8 mouse cellular contexts compared by ENCODE assay signal in the genomic region with DNA sequence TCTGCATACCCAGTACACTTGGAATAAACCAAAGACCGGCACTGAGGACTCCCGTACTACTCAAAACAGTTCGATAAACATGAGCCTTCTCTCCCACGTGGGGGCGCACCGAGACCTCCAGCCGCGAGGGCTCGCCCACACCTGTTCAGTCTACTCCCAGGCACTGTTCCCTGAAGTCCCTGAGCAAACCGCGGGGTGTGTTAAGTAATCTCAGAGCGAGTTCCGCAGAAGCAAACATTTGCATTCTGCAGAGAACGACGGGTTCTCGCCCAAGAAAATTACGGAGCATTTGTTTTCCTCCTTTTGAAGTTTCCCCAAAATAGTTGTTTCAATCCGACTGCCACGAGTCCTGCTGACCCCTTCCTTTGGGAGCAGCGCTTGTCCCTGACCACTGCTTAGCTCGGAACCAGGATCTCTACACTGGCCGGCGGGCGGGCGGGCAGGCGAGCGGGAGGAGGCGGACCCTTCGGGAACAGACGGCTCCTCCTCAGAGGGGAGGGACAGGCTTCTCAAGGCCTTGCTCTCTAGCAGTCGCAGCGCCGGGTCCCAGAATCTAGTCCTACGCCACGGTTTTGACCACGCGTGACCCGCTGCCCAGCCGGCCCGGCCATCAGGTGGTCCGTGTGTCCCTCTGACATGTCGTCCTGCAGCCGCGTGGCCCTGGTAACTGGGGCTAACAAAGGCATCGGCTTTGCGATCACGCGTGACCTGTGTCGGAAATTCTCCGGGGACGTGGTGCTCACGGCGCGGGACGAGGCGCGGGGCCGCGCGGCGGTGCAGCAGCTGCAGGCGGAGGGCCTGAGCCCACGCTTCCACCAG. TPM values are rescaled to one million over a fixed set of nuclear protein-coding genes. Genes with fewer than 3 reads are reported as not detected.
DNase-seq lines count a peak whose midpoint lies in the region; ATAC-seq and TF ChIP-seq lines count a peak whose summit lies in the region.

A gene (plus strand): TSS at position 527 of the 819 bp plus-strand sequence.

- peak; percentile 59 for TF ChIP-seq CTCF in midbrain, postnatal 0 days (IDR thresholded peaks at IDR 0.05)

- peaks cover 60% of the 10 kb centered on the region for H3K27me3 ChIP-seq in heart, embryonic 10.5 days (ENCODE audit: insufficient read depth, poor library complexity, severe bottlenecking)
- H3K27me3 ChIP-seq in kidney, embryonic 14.5 days (ENCODE audit: control insufficient read depth, insufficient read depth, low read length) = peaks cover 29% of the 10 kb centered on the region
- H3K27me3 ChIP-seq in midbrain, postnatal 0 days (ENCODE audit: insufficient read depth, low read length) = peaks cover 44% of the 10 kb centered on the region

- H3K4me1 ChIP-seq in heart, embryonic 10.5 days = peaks cover 19% of the 10 kb centered on the region
- H3K4me1 ChIP-seq in kidney, embryonic 14.5 days (ENCODE audit: control insufficient read depth, insufficient read depth, low read length) = peaks cover 8% of the 10 kb centered on the region; the same call in 1 of the 2 replicates
- 0 out of 2 replicates have a peak, but pooled peaks cover 5% of the 10 kb centered on the region for H3K4me1 ChIP-seq in midbrain, postnatal 0 days (ENCODE audit: insufficient read depth, low read length)

- ATAC-seq in erythroblast, adult 5-6 weeks (replicated peaks; ENCODE audit: low FRiP score, poor library complexity, severe bottlenecking) = peak; percentile 50; the same call in 1 of the 2 replicates
- peak; percentile 91 for ATAC-seq in kidney, embryonic 14.5 days (ENCODE audit: low FRiP score, low TSS enrichment)
- ATAC-seq in midbrain, postnatal 0 days (ENCODE audit: low FRiP score) = peak; percentile 74; the same call in 1 of the 2 replicates

- no peak within 1 kb of the TSS for H3K27ac ChIP-seq in heart, embryonic 10.5 days
- no peak within 1 kb of the TSS for H3K27ac ChIP-seq in kidney, embryonic 14.5 days (ENCODE audit: low read depth, low read length)
- H3K27ac ChIP-seq in midbrain, postnatal 0 days (ENCODE audit: low read depth, low read length) = no peak within 1 kb of the TSS

- H3K9me3 ChIP-seq in heart, embryonic 10.5 days = no peaks in the 10 kb centered on the region
- H3K9me3 ChIP-seq in kidney, embryonic 14.5 days (ENCODE audit: control insufficient read depth, low read length) = no peaks in the 10 kb centered on the region
- no peaks in the 10 kb centered on the region for H3K9me3 ChIP-seq in midbrain, postnatal 0 days (ENCODE audit: low read length)

- H3K36me3 ChIP-seq in heart, embryonic 10.5 days = no peaks in the 10 kb centered on the region
- no peaks in the 10 kb centered on the region for H3K36me3 ChIP-seq in kidney, embryonic 14.5 days (ENCODE audit: control insufficient read depth, insufficient read depth, low read length)
- H3K36me3 ChIP-seq in midbrain, postnatal 0 days (ENCODE audit: insufficient read depth, low read length) = no peaks in the 10 kb centered on the region

- DNase-seq in layer of hippocampus, adult 11-12 months (ENCODE audit: low spot score) = peak; percentile 75
- DNase-seq in layer of hippocampus, adult 9-10 months (ENCODE audit: low spot score) = no peak
- DNase-seq in heart, embryonic 10.5 days (ENCODE audit: low spot score) = peak; percentile 80
- DNase-seq in liver = peak; percentile 68
- DNase-seq in midbrain, postnatal 0 days (ENCODE audit: low spot score) = peak; percentile 47
- peak; percentile 73 to 74 for DNase-seq in spleen, postnatal 36 days (ENCODE audit: low spot score in 2 of 2)

- H3K4me3 ChIP-seq in heart, embryonic 10.5 days = peak within 1 kb of the TSS; percentile 61
- peak within 1 kb of the TSS; percentile 41 for H3K4me3 ChIP-seq in kidney, embryonic 14.5 days (ENCODE audit: low read length)
- H3K4me3 ChIP-seq in midbrain, postnatal 0 days (ENCODE audit: low read depth, low read length) = peak within 1 kb of the TSS; percentile 41

- peak within 1 kb of the TSS; percentile 93 for H3K4me2 ChIP-seq in kidney, embryonic 14.5 days (replicated peaks; ENCODE audit: low read depth, low read length)
- peak within 1 kb of the TSS; percentile 66 for H3K4me2 ChIP-seq in midbrain, postnatal 0 days (ENCODE audit: low read depth, low read length, poor library complexity, severe bottlenecking)

- under 1% methylated on average over 63 of the region's 63 CpGs for WGBS in heart, embryonic 10.5 days
- under 1% methylated on average over 63 of the region's 63 CpGs for WGBS in kidney, embryonic 14.5 days
- WGBS in midbrain, postnatal 0 days = under 1% methylated on average over 63 of the region's 63 CpGs

- H3K9ac ChIP-seq in kidney, embryonic 14.5 days (ENCODE audit: low read depth, low read length) = peak within 1 kb of the TSS; percentile 50
- peak within 1 kb of the TSS; percentile 9 for H3K9ac ChIP-seq in midbrain, postnatal 0 days (replicated peaks; ENCODE audit: low read length, poor library complexity, severe bottlenecking)

RNA-seq across cellular contexts. Expression of the gene that starts here (rescaled TPM):
- not detected in 2 replicates for total RNA-seq in erythroblast, adult 5-6 weeks (2015; ENCODE audit: low replicate concordance)
- not detected in 2 replicates for total RNA-seq in erythroblast, adult 5-6 weeks (2017; ENCODE audit: low replicate concordance)
- polyA plus RNA-seq in heart, embryonic 10.5 days (2016; fragmentation: Nextera tagmentation; extraction: Ambion mirVana) = 0.20 and 0.23 TPM in 2 replicates
- polyA plus RNA-seq in kidney, embryonic 14.5 days (2014; fragmentation: Nextera tagmentation; extraction: Ambion mirVana) = 3.4 and 4.1 TPM in 2 replicates
- 4.0 and 7.4 TPM in 2 replicates for total RNA-seq in midbrain, postnatal 0 days (2014; rRNA removed)
- polyA plus RNA-seq in midbrain, postnatal 0 days (2015; fragmentation: Nextera tagmentation; extraction: Ambion mirVana) = 3.6 and 5.0 TPM in 2 replicates

Comparison
In these comparisons a context has a peak if more than half of its experiments do, and no peak if none do; other contexts are left out.
1. Peak in ATAC-seq in erythroblast, adult 5-6 weeks; RNA of the gene not detected or under 1 TPM.
2. Peak in DNase-seq and H3K4me3 ChIP-seq in heart, embryonic 10.5 days; RNA of the gene not detected or under 1 TPM.